Mouse (Mus musculus) lung, embryonic 16.5 days (tissue): ENCODE results near the gene Mog. TPM values are rescaled to one million over a fixed set of nuclear protein-coding genes. Genes with fewer than 3 reads are reported as not detected.
A peak's percentile ranks its signal among the peaks of the same experiment; 100 is the strongest.

Source experiments
- ATAC-seq: fragments of 200-750 bp; cut with Nextera tagmentation; 2 replicates; pipeline ENCODE4 v1.8.0; 2017; ENCODE audit warnings: low read depth, mild to moderate bottlenecking, moderate library complexity
- H3K27ac ChIP-seq: fragments of 300-500 bp; sonication (generic); 2 replicates; pipeline ENCODE4 v1.5.1; 2014; ENCODE audit warnings: mild to moderate bottlenecking, control low read depth, low read length
- H3K27me3 ChIP-seq: fragments of 300-500 bp; sonication (generic); 2 replicates; pipeline ENCODE4 v1.6.1; 2014; ENCODE audit warnings: low read depth, low read length, mixed read lengths; ENCODE audit not compliant: control insufficient read depth, insufficient read depth
- H3K36me3 ChIP-seq: fragments of 300-500 bp; sonication (generic); 2 replicates; pipeline ENCODE4 v1.6.1; 2014; ENCODE audit warnings: low read length; ENCODE audit not compliant: control insufficient read depth, insufficient read depth
- H3K4me1 ChIP-seq: fragments of 300-500 bp; sonication (generic); replicated peaks from 2 replicates; pipeline ENCODE4 v1.6.1; 2014; ENCODE audit warnings: low read length, mixed read lengths; ENCODE audit not compliant: control insufficient read depth, insufficient read depth
- H3K4me2 ChIP-seq: fragments of 300-500 bp; sonication (generic); 2 replicates; pipeline ENCODE4 v1.6.1; 2014; ENCODE audit warnings: low read depth, low read length, control low read depth
- H3K4me3 ChIP-seq: fragments of 300-500 bp; sonication (generic); 2 replicates; pipeline ENCODE4 v1.5.1; 2014; ENCODE audit warnings: mild to moderate bottlenecking, low read length, control low read depth
- H3K9ac ChIP-seq: fragments of 300-500 bp; sonication (generic); 2 replicates; pipeline ENCODE4 v1.6.1; 2014; ENCODE audit warnings: low read length, control low read depth
- H3K9me3 ChIP-seq: fragments of 300-500 bp; sonication (generic); 2 replicates; pipeline ENCODE4 v1.6.1; 2016; ENCODE audit warnings: low read length; ENCODE audit not compliant: control insufficient read depth
- WGBS: fragments of 180-500 bp; shearing (Covaris S2); extraction: QIAGEN DNeasy Blood & Tissue Kit; methylation state at CpG from one replicate; pipeline ENCODE4 v1.1.7; 2014; 5-methylcytosine and 5-hydroxymethylcytosine counted together
- polyA plus RNA-seq: library from polyadenylated mRNA; unstranded; fragments of >200 nt; fragmentation: Nextera tagmentation; extraction: Ambion mirVana; gene quantifications from 2 replicates; pipeline ENCODE4 v1.2.1, GENCODE M21; 2015

Mog gene
- polyA plus RNA-seq, 1 experiment from 2014 or later: 0.11 TPM

DNA sequence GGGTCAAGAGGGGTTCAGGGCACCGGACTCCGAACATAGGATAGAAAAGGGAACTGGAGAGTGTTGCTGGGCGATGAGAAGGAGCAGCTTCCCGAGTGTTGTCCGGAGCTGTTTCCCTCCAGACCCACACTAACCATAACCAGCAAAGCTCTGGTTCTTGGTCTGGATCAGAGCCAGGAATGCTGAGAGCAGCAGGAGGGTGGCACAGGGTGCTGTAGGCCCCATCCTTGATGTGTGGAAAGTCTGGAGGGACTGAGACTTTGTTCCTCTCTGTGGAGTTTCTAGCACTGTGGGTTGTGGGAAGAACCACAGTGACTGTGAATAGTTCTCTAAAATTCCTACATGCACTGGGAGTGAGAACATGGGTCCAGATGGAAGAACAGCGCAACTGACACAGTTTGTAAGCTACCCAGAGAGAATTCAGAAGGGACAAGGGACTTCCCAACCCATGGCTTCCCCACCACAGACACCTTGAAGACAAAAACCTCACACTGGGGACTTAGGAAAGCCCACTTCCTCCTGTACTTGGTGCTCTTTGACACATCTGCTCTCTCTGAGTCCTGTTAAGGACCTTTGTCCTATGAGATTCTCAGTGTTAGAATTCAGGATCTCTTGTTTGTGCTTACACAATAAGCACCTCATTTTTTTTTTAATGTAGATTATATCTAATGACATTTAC lies 51.9 kb downstream of the Mog start:
- no peak overlapping the region for H3K27ac ChIP-seq
- 84% methylated on average over 6 of the region's 6 CpGs for WGBS
- H3K4me1 ChIP-seq: no peaks in the 10 kb centered on the region
- H3K4me3 ChIP-seq: no peak overlapping the region
- no peak for ATAC-seq
- no peak overlapping the region for H3K9ac ChIP-seq
- no peaks in the 10 kb centered on the region for H3K36me3 ChIP-seq
- H3K27me3 ChIP-seq: no peaks in the 10 kb centered on the region
- no peaks in the 10 kb centered on the region for H3K9me3 ChIP-seq
- no peak overlapping the region for H3K4me2 ChIP-seq

- 63% methylated on average over 14 of the region's 14 CpGs for WGBS
- H3K27me3 ChIP-seq: no peaks in the 10 kb centered on the region
- peak; percentile 36; the same call in 1 of the 2 replicates for ATAC-seq
- H3K4me3 ChIP-seq: no peak overlapping the region
- no peaks in the 10 kb centered on the region for H3K36me3 ChIP-seq
- H3K9me3 ChIP-seq: no peaks in the 10 kb centered on the region
- no peaks in the 10 kb centered on the region for H3K4me1 ChIP-seq
- no peak overlapping the region for H3K4me2 ChIP-seq
- no peak overlapping the region for H3K27ac ChIP-seq
- H3K9ac ChIP-seq: no peak overlapping the region
Measured at GRCm38 (mm10) chr17:36970316-36970890, 52.8 kb downstream of the Mog start.

DNA sequence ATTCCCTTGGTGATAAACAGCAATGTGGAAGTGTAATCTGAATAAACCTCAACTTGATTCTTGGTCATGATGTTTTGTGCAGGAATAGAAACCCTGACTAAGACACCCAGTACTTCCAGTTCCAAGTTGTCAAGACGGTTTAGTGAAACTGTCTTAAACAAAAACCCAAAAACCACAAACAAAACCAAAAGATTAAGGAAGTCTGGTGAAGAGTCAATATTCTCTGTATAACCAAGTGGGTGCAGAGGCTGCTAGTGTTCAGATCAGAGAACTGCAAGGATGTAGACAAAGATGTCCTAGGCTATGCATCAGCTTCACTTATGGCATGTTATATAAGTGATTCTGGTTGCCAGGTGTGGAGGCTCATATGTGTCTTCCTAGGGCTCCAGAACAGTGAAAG lies 56.3 kb downstream of the Mog start:
- WGBS: 63% methylated on average over 1 of the region's 1 CpGs
- Histone ChIP-seq H3K4me2 (no peak overlapping the region), H3K4me1 (no peaks in the 10 kb centered on the region), H3K4me3 (no peak overlapping the region), H3K9ac (no peak overlapping the region), H3K36me3 (no peaks in the 10 kb centered on the region), H3K27ac (no peak overlapping the region), H3K9me3 (no peaks in the 10 kb centered on the region), H3K27me3 (no peaks in the 10 kb centered on the region)
- no peak for ATAC-seq

DNA sequence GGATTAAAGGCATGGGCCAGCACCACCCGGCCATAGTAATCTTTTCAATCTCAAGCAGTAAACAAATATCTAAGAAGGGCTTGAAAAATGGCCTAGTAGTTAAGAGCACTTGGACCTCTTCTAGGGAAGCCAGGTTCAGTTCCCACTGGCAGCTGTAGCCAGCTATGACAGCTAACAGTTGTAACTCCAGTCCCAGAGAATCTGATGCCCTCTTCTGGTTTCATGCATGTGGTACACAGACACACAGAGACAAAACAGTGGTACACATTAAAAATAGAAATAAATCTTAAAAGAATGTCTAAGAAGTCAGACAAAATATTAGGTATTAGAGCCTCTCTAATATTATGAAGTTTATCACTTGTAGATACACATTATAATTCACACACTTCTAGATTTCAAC lies 62.1 kb downstream of the Mog start:
- WGBS: 68% methylated on average over 1 of the region's 1 CpGs
- Histone ChIP-seq H3K27me3 (no peaks in the 10 kb centered on the region), H3K36me3 (peaks cover 6% of the 10 kb centered on the region), H3K4me2 (no peak overlapping the region), H3K9ac (no peak overlapping the region), H3K27ac (no peak overlapping the region), H3K4me3 (no peak overlapping the region), H3K4me1 (peaks cover 12% of the 10 kb centered on the region), H3K9me3 (no peaks in the 10 kb centered on the region)
- ATAC-seq: no peak

Other genes starting within 250 kb of the Mog start
- not detected in 2 replicates for gene H2-M10.6, start 211.2 kb downstream of the Mog start, polyA plus RNA-seq
- 40.6 and 44.4 TPM in 2 replicates for gene Trim26, start 186.3 kb downstream of the Mog start, polyA plus RNA-seq
- 0.14 TPM in 1 of 2 replicates, not detected in the other for gene Trim15, start 156.2 kb downstream of the Mog start, polyA plus RNA-seq
- 3.2 and 5.1 TPM in 2 replicates for gene Trim10, start 153.8 kb downstream of the Mog start, polyA plus RNA-seq
- not detected in 2 replicates for gene Trim40, start 133.3 kb downstream of the Mog start, polyA plus RNA-seq
- 0.13 TPM in 1 of 2 replicates, not detected in the other for gene Trim31, start 125.3 kb downstream of the Mog start, polyA plus RNA-seq
- 0.65 and 1.7 TPM in 2 replicates for gene Rnf39, start 80.5 kb downstream of the Mog start, polyA plus RNA-seq
- 104 and 117 TPM in 2 replicates for gene Ppp1r11, start 71.7 kb downstream of the Mog start, polyA plus RNA-seq
- gene Znrd1, start 64.8 kb downstream of the Mog start, polyA plus RNA-seq: 93.7 and 96.4 TPM in 2 replicates
- gene Znrd1as, start 64.8 kb downstream of the Mog start, polyA plus RNA-seq: 7.2 and 7.7 TPM in 2 replicates
- gene 2410137M14Rik, start 42.2 kb downstream of the Mog start, polyA plus RNA-seq: not detected in 2 replicates
- gene H2-M5, start 33.9 kb downstream of the Mog start, polyA plus RNA-seq: 0.33 and 0.38 TPM in 2 replicates
- 70.1 and 73.4 TPM in 2 replicates for gene Zfp57, start 22.2 kb downstream of the Mog start, polyA plus RNA-seq
- 5.6 and 7.3 TPM in 2 replicates for gene Gabbr1, start 22.6 kb upstream of the Mog start, polyA plus RNA-seq
- not detected in 2 replicates for gene Olfr90, start 65.1 kb upstream of the Mog start, polyA plus RNA-seq
- gene Olfr91, start 74.9 kb upstream of the Mog start, polyA plus RNA-seq: not detected in 2 replicates
- gene Olfr92, start 96.7 kb upstream of the Mog start, polyA plus RNA-seq: not detected in 2 replicates
- not detected in 2 replicates for gene Olfr93, start 138.1 kb upstream of the Mog start, polyA plus RNA-seq
- 0.28 and 1.1 TPM in 2 replicates for gene Ubd, start 170.5 kb upstream of the Mog start, polyA plus RNA-seq
- not detected in 2 replicates for gene Olfr94, start 177.6 kb upstream of the Mog start, polyA plus RNA-seq
- gene Olfr95, start 189.7 kb upstream of the Mog start, polyA plus RNA-seq: not detected in 2 replicates
- not detected in 2 replicates for gene Olfr96, start 196.7 kb upstream of the Mog start, polyA plus RNA-seq
- gene Olfr97, start 213.9 kb upstream of the Mog start, polyA plus RNA-seq: not detected in 2 replicates
- not detected in 2 replicates for gene Olfr98, start 240.4 kb upstream of the Mog start, polyA plus RNA-seq
- gene H2-M3, start 246.8 kb upstream of the Mog start, polyA plus RNA-seq: 2.3 and 3.1 TPM in 2 replicates